Mouse (Mus musculus) limb, embryonic 11.5 days (tissue): Measurements from ENCODE around the gene Cdca3. TPM values are rescaled to one million over a fixed set of nuclear protein-coding genes. Genes with fewer than 3 reads are reported as not detected.
"Not testable (repeated sequence)": the region's sequence is repeated elsewhere in the genome, so short reads cannot be mapped to it uniquely, and the experiment has no call there.

Source experiments
- ATAC-seq: fragments of 200-750 bp; cut with Nextera tagmentation; 2 replicates; pipeline ENCODE4 v1.8.0; 2017; ENCODE audit warnings: low read depth; ENCODE audit not compliant: insufficient number of reproducible peaks, low FRiP score, low TSS enrichment
- DNase-seq: peaks from one replicate; pipeline ENCODE4 v3.0.0-alpha.2; 2015; ENCODE audit warnings: low spot score
- H3K27ac ChIP-seq: fragments of 300-500 bp; sonication (generic); replicated peaks from 2 replicates; pipeline ENCODE4 v1.5.1; 2014; ENCODE audit warnings: low read depth, mild to moderate bottlenecking, low read length
- H3K27me3 ChIP-seq: fragments of 300-500 bp; sonication (generic); 2 replicates; pipeline ENCODE4 v1.6.1; 2014; ENCODE audit warnings: mild to moderate bottlenecking, low read length, mixed read lengths; ENCODE audit not compliant: control insufficient read depth, insufficient read depth
- H3K36me3 ChIP-seq: fragments of 300-500 bp; sonication (generic); 2 replicates; pipeline ENCODE4 v1.6.1; 2014; ENCODE audit warnings: mild to moderate bottlenecking, low read length, moderate library complexity, mixed read lengths; ENCODE audit not compliant: control insufficient read depth, insufficient read depth
- H3K4me1 ChIP-seq: fragments of 300-500 bp; sonication (generic); 2 replicates; pipeline ENCODE4 v1.6.1; 2014; ENCODE audit warnings: low read length, mixed read lengths; ENCODE audit not compliant: control insufficient read depth, insufficient read depth
- H3K4me2 ChIP-seq: fragments of 300-500 bp; sonication (generic); 2 replicates; pipeline ENCODE4 v1.6.1; 2014; ENCODE audit warnings: low read depth, mild to moderate bottlenecking, moderate library complexity; ENCODE audit not compliant: severe bottlenecking
- H3K4me3 ChIP-seq: fragments of 300-500 bp; sonication (generic); 2 replicates; pipeline ENCODE4 v1.5.1; 2014; ENCODE audit warnings: low read depth, low read length
- H3K9ac ChIP-seq: fragments of 300-500 bp; sonication (generic); 2 replicates; pipeline ENCODE4 v1.6.1; 2014; ENCODE audit warnings: mild to moderate bottlenecking, low read length
- H3K9me3 ChIP-seq: fragments of 300-500 bp; sonication (generic); 2 replicates; pipeline ENCODE4 v1.6.1; 2016; ENCODE audit warnings: low read length; ENCODE audit not compliant: control insufficient read depth
- WGBS: fragments of 180-500 bp; shearing (Covaris S2); extraction: QIAGEN DNeasy Blood & Tissue Kit; methylation state at CpG from one replicate; pipeline ENCODE4 v1.1.7; 2014; 5-methylcytosine and 5-hydroxymethylcytosine counted together
- polyA plus RNA-seq: library from polyadenylated mRNA; unstranded; fragments of >200 nt; fragmentation: Nextera tagmentation; extraction: Ambion mirVana; gene quantifications from 2 replicates; pipeline ENCODE4 v1.2.1, GENCODE M21; 2014

The Cdca3 gene
- polyA plus RNA-seq, 1 experiment from 2014 or later = 243 TPM

- 98% methylated on average over 11 of the region's 11 CpGs for WGBS
- H3K36me3 ChIP-seq = peaks cover 43% of the 10 kb centered on the region
- no peak overlapping the region for H3K9ac ChIP-seq
- DNase-seq = no peak
- ATAC-seq = no peak
- no peak overlapping the region for H3K4me3 ChIP-seq
- H3K4me2 ChIP-seq = no peak overlapping the region
- H3K4me1 ChIP-seq = peaks cover 11% of the 10 kb centered on the region; the same call in 1 of the 2 replicates
- no peak overlapping the region for H3K27ac ChIP-seq
- no peaks in the 10 kb centered on the region for H3K9me3 ChIP-seq
- H3K27me3 ChIP-seq = no peaks in the 10 kb centered on the region
Measured at GRCm38 (mm10) chr6:124817125-124817524, 12.2 kb upstream of the Cdca3 start.

- Histone ChIP-seq H3K9ac (no peak overlapping the region), H3K9me3 (no peaks in the 10 kb centered on the region), H3K27ac (no peak overlapping the region), H3K27me3 (no peaks in the 10 kb centered on the region), H3K36me3 (peaks cover 47% of the 10 kb centered on the region), H3K4me3 (no peak overlapping the region), H3K4me2 (no peak overlapping the region), H3K4me1 (0 out of 2 replicates have a peak, but pooled peaks cover 8% of the 10 kb centered on the region)
- DNase-seq = no peak
- 98% methylated on average over 8 of the region's 8 CpGs for WGBS
- no peak for ATAC-seq
Measured at GRCm38 (mm10) chr6:124817563-124817962, 11.8 kb upstream of the Cdca3 start.

- Histone ChIP-seq H3K9ac (no peak overlapping the region), H3K4me2 (no peak overlapping the region), H3K9me3 (no peaks in the 10 kb centered on the region), H3K27me3 (no peaks in the 10 kb centered on the region), H3K36me3 (peaks cover 46% of the 10 kb centered on the region), H3K4me3 (no peak overlapping the region), H3K4me1 (0 out of 2 replicates have a peak, but pooled peaks cover 8% of the 10 kb centered on the region), H3K27ac (no peak overlapping the region)
- DNase-seq (no peak), ATAC-seq (no peak)
- 96% methylated on average over 8 of the region's 8 CpGs for WGBS
Measured at GRCm38 (mm10) chr6:124817971-124818370, 11.4 kb upstream of the Cdca3 start.

- WGBS = 91% methylated on average over 5 of the region's 5 CpGs
Measured at GRCm38 (mm10) chr6:124820891-124821290, 8.5 kb upstream of the Cdca3 start.

GRCm38 (mm10) chr6:124822049-124822448, 7.3 kb upstream of the Cdca3 start:
- no peak for DNase-seq
- no peak overlapping the region for H3K9ac ChIP-seq
- WGBS = over 99% methylated on average over 4 of the region's 4 CpGs
- no peaks in the 10 kb centered on the region for H3K4me1 ChIP-seq
- peaks cover 55% of the 10 kb centered on the region for H3K36me3 ChIP-seq
- H3K27me3 ChIP-seq = no peaks in the 10 kb centered on the region
- no peak overlapping the region for H3K4me2 ChIP-seq
- no peak for ATAC-seq
- H3K9me3 ChIP-seq = no peaks in the 10 kb centered on the region
- no peak overlapping the region for H3K4me3 ChIP-seq
- no peak overlapping the region for H3K27ac ChIP-seq

More at GRCm38 (mm10) chr6:124820891-124821290, 8.5 kb upstream of the Cdca3 start:
- no peaks in the 10 kb centered on the region for H3K4me1 ChIP-seq
- no peaks in the 10 kb centered on the region for H3K9me3 ChIP-seq
- DNase-seq = no peak
- ATAC-seq = no peak
- no peak overlapping the region for H3K27ac ChIP-seq
- H3K27me3 ChIP-seq = no peaks in the 10 kb centered on the region
- no peak overlapping the region for H3K4me2 ChIP-seq
- H3K4me3 ChIP-seq = no peak overlapping the region
- H3K36me3 ChIP-seq = peaks cover 58% of the 10 kb centered on the region
- no peak overlapping the region for H3K9ac ChIP-seq

- H3K36me3 ChIP-seq = peaks cover 21% of the 10 kb centered on the region; the same call in 1 of the 2 replicates
- 24% methylated on average over 10 of the region's 10 CpGs for WGBS
- no peaks in the 10 kb centered on the region for H3K9me3 ChIP-seq
- H3K4me2 ChIP-seq = peak overlapping the region; percentile 80
- peak overlapping the region; percentile 71 for H3K4me3 ChIP-seq
- ATAC-seq (no peak), DNase-seq (no peak)
- H3K27me3 ChIP-seq = no peaks in the 10 kb centered on the region
- H3K9ac ChIP-seq = peak overlapping the region; percentile 49
- H3K4me1 ChIP-seq = peaks cover 6% of the 10 kb centered on the region; the same call in 1 of the 2 replicates
- no peak overlapping the region for H3K27ac ChIP-seq
Measured at GRCm38 (mm10) chr6:124828101-124828592, 1.2 kb upstream of the Cdca3 start.

- peak overlapping the region; percentile 61 for H3K4me2 ChIP-seq
- peaks cover 6% of the 10 kb centered on the region; the same call in 1 of the 2 replicates for H3K4me1 ChIP-seq
- no peaks in the 10 kb centered on the region for H3K27me3 ChIP-seq
- H3K27ac ChIP-seq = peak overlapping the region; percentile 61; the same call in 1 of the 2 replicates
- DNase-seq (peak; percentile 92), ATAC-seq (peak; percentile 85)
- H3K9me3 ChIP-seq = no peaks in the 10 kb centered on the region
- H3K9ac ChIP-seq = peak overlapping the region; percentile 68
- WGBS = under 1% methylated on average over 38 of the region's 38 CpGs
- peaks cover 20% of the 10 kb centered on the region for H3K36me3 ChIP-seq
- H3K4me3 ChIP-seq = peak overlapping the region; percentile 71
Measured at GRCm38 (mm10) chr6:124829799-124830700, 703 bp downstream of the Cdca3 start.

GRCm38 (mm10) chr6:124831199-124831598, 1.9 kb downstream of the Cdca3 start:
- 94% methylated on average over 4 of the region's 4 CpGs for WGBS
- H3K4me3 ChIP-seq, H3K9me3 ChIP-seq, H3K27ac ChIP-seq, DNase-seq, H3K9ac ChIP-seq, ATAC-seq, H3K27me3 ChIP-seq: not testable (repeated sequence)
- peaks cover 19% of the 10 kb centered on the region for H3K36me3 ChIP-seq
- H3K4me1 ChIP-seq = peaks cover 14% of the 10 kb centered on the region; the same call in 1 of the 2 replicates
- H3K4me2 ChIP-seq = peak overlapping the region; percentile 61; the same call in 1 of the 2 replicates
